In the genomic region with DNA sequence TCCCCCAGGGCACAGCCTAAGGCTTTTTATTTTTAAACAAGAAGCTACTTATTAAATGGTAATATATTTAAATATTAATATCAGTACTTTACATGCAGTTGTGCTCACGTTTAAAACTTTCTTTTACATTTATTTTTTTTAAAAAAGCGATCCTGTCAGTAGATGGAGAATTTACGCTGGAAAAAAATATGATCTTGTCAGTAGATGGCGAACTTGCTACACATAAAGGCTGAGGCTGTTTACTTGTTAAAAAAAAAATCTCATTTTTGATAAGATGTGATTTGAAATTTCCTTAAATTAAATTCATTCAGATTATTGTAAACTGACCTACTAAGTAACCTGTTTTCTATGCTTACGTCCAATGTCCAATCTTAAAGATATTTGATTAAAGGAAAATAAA, we compare ENCODE assay signal across 21 mouse cellular contexts.
DNase-seq lines count a peak whose midpoint lies in the region; ATAC-seq and TF ChIP-seq lines count a peak whose summit lies in the region.
"Had no signal": no experiment of that assay in that cellular context is flagged by ENCODE, and none has a peak within 500 bp of the region (broad histone marks: within the 10 kb centered on the region; RNA-seq: fewer than 3 reads in every experiment).

No protein-coding gene starts in this region.

- no peaks in the 10 kb centered on the region for H3K9me3 ChIP-seq in forebrain, postnatal 0 days (ENCODE audit: low read length)
- no peaks in the 10 kb centered on the region for H3K9me3 ChIP-seq in forebrain, embryonic 13.5 days (replicated peaks)
- H3K9me3 ChIP-seq: hindbrain, embryonic 15.5 days; limb, embryonic 15.5 days; liver, embryonic 15.5 days had no signal

- H3K27ac ChIP-seq in forebrain, postnatal 0 days (ENCODE audit: low read depth, low read length) = no peak overlapping the region
- H3K27ac ChIP-seq in forebrain, embryonic 13.5 days = no peak overlapping the region
- no peak overlapping the region for H3K27ac ChIP-seq in layer of hippocampus, adult 2 months
- H3K27ac ChIP-seq: hindbrain, embryonic 15.5 days; limb, embryonic 15.5 days; liver, embryonic 15.5 days had no signal

- WGBS in forebrain, postnatal 0 days = 63% methylated on average over 5 of the region's 5 CpGs
- WGBS in forebrain, embryonic 13.5 days = 64% methylated on average over 5 of the region's 5 CpGs

- H3K4me1 ChIP-seq in forebrain, postnatal 0 days (ENCODE audit: insufficient read depth) = no peaks in the 10 kb centered on the region
- no peaks in the 10 kb centered on the region for H3K4me1 ChIP-seq in forebrain, embryonic 13.5 days
- H3K4me1 ChIP-seq: hindbrain, embryonic 15.5 days; limb, embryonic 15.5 days; liver, embryonic 15.5 days had no signal

- DNase-seq in forebrain, postnatal 0 days = peak; percentile 63
- DNase-seq in layer of hippocampus, adult 2 months (ENCODE audit: low spot score in 2 of 2) = no peak
- DNase-seq in layer of hippocampus, postnatal 25 days (ENCODE audit: extremely low spot score in 1 of 2, low spot score in 1 of 2) = no peak
- DNase-seq in ES-CJ7 (ENCODE audit: low read depth, low spot score) = peak; percentile 1
- peak; percentile 16 for DNase-seq in brain, embryonic 18.5 days (ENCODE audit: low read depth, low spot score)
- DNase-seq in right cerebral cortex, adult 2 months (ENCODE audit: low spot score in 2 of 2) = no peak
- no peak for DNase-seq in testis, postnatal 14 days (ENCODE audit: low spot score)
- DNase-seq: adrenal gland, adult 8-10 months; cerebellum, adult 11 months; cerebellum, postnatal 36 days; gastrocnemius, postnatal 25 days; layer of hippocampus, postnatal 36 days; thymus, adult 2 months had no signal

- no peak overlapping the region for H3K4me2 ChIP-seq in forebrain, postnatal 0 days (ENCODE audit: low read depth)
- H3K4me2 ChIP-seq in forebrain, embryonic 13.5 days = no peak overlapping the region
- H3K4me2 ChIP-seq: heart, embryonic 11.5 days; hindbrain, embryonic 15.5 days; limb, embryonic 15.5 days; liver, embryonic 15.5 days had no signal

- H3K9ac ChIP-seq in forebrain, postnatal 0 days = no peak overlapping the region
- H3K9ac ChIP-seq in forebrain, embryonic 13.5 days = no peak overlapping the region
- H3K9ac ChIP-seq: hindbrain, embryonic 15.5 days; limb, embryonic 15.5 days; liver, embryonic 15.5 days had no signal

- peak; percentile 60 for TF ChIP-seq CTCF in forebrain, postnatal 0 days (IDR thresholded peaks at IDR 0.05; ENCODE audit: low read depth)
- TF ChIP-seq CTCF in layer of hippocampus, adult 2 months (conservative IDR thresholded peaks at IDR 0.05) = peak; percentile 74

- no peak overlapping the region for H3K4me3 ChIP-seq in forebrain, postnatal 0 days (ENCODE audit: low read depth, low read length)
- H3K4me3 ChIP-seq in forebrain, embryonic 13.5 days = no peak overlapping the region
- no peak overlapping the region for H3K4me3 ChIP-seq in layer of hippocampus, adult 2 months
- H3K4me3 ChIP-seq: hindbrain, embryonic 15.5 days; limb, embryonic 15.5 days; liver, embryonic 15.5 days had no signal

- no peak for ATAC-seq in forebrain, postnatal 0 days
- ATAC-seq in forebrain, embryonic 13.5 days = no peak
- ATAC-seq: intestine, postnatal 0 days; lung, postnatal 0 days had no signal

- H3K27me3 ChIP-seq in forebrain, postnatal 0 days (ENCODE audit: insufficient read depth, low read length) = no peaks in the 10 kb centered on the region
- H3K27me3 ChIP-seq in forebrain, embryonic 13.5 days = no peaks in the 10 kb centered on the region
- H3K27me3 ChIP-seq: CH12.LX; hindbrain, embryonic 15.5 days; limb, embryonic 15.5 days; liver, embryonic 15.5 days had no signal

- H3K36me3 ChIP-seq in forebrain, postnatal 0 days (ENCODE audit: insufficient read depth) = no peaks in the 10 kb centered on the region
- no peaks in the 10 kb centered on the region for H3K36me3 ChIP-seq in forebrain, embryonic 13.5 days (ENCODE audit: poor library complexity, severe bottlenecking)
- H3K36me3 ChIP-seq: hindbrain, embryonic 15.5 days; limb, embryonic 15.5 days; liver, embryonic 15.5 days had no signal

Comparison
In these comparisons a context has a peak if more than half of its experiments do, and no peak if none do; other contexts are left out.
1. DNase-seq: peak in forebrain, postnatal 0 days (single experiment), ES-CJ7 (single experiment) and brain, embryonic 18.5 days (single experiment); none in layer of hippocampus, adult 2 months (0 of 2), layer of hippocampus, postnatal 25 days (0 of 2), right cerebral cortex, adult 2 months (0 of 2) and testis, postnatal 14 days (single experiment).